ENCODE assay signal across 8 mouse cellular contexts in genomic region chr10:21251881-21252534, GRCm38 (mm10). TPM values are rescaled to one million over a fixed set of nuclear protein-coding genes. Genes with fewer than 3 reads are reported as not detected.
A peak's percentile ranks its signal among the peaks of the same experiment; 100 is the strongest.
DNase-seq lines count a peak whose midpoint lies in the region; ATAC-seq lines count a peak whose summit lies in the region.
"Had no signal": no experiment of that assay in that cellular context is flagged by ENCODE, and none has a peak within 500 bp of the region (broad histone marks: within the 10 kb centered on the region; RNA-seq: fewer than 3 reads in every experiment).

No protein-coding gene starts in this region.

- peak; percentile 58 for ATAC-seq in neutrophil, adult 5-6 weeks (ENCODE audit: extremely low read depth, insufficient number of reproducible peaks, low FRiP score, poor library complexity, severe bottlenecking)

- H3K36me3 ChIP-seq in forebrain, embryonic 10.5 days (replicated peaks) = no peaks in the 10 kb centered on the region
- H3K36me3 ChIP-seq: neural tube, embryonic 13.5 days had no signal

- no peak overlapping the region for H3K27ac ChIP-seq in forebrain, embryonic 10.5 days
- H3K27ac ChIP-seq: neural tube, embryonic 13.5 days had no signal

- DNase-seq in urinary bladder, postnatal 25 days (ENCODE audit: low spot score) = peak; percentile 3
- no peak for DNase-seq in urinary bladder, adult 2 months (ENCODE audit: low spot score)
- peak; percentile 67 for DNase-seq in adrenal gland, postnatal 25 days
- peak; percentile 16 for DNase-seq in layer of hippocampus, adult 11-12 months (ENCODE audit: low spot score)
- peak; percentile 88 for DNase-seq in thymus, postnatal 25 days
- no peak for DNase-seq in forebrain, embryonic 10.5 days (ENCODE audit: extremely low spot score, low spot score)

- no peak overlapping the region for H3K4me3 ChIP-seq in forebrain, embryonic 10.5 days
- H3K4me3 ChIP-seq: neural tube, embryonic 13.5 days had no signal

- WGBS in forebrain, embryonic 10.5 days = 64% methylated on average over 15 of the region's 15 CpGs

- H3K27me3 ChIP-seq in forebrain, embryonic 10.5 days (ENCODE audit: poor library complexity, severe bottlenecking) = no peaks in the 10 kb centered on the region
- H3K27me3 ChIP-seq: neural tube, embryonic 13.5 days had no signal

- H3K4me1 ChIP-seq in forebrain, embryonic 10.5 days = no peaks in the 10 kb centered on the region
- H3K4me1 ChIP-seq: neural tube, embryonic 13.5 days had no signal

- no peaks in the 10 kb centered on the region for H3K9me3 ChIP-seq in forebrain, embryonic 10.5 days
- H3K9me3 ChIP-seq: neural tube, embryonic 13.5 days had no signal

RNA-seq across cellular contexts. Expression of gene Hbs1l, which starts 43.8 kb away (rescaled TPM):
- 23.7 and 29.3 TPM in 2 replicates for polyA plus RNA-seq in urinary bladder, adult 2 months (2012; rRNA removed)
- total RNA-seq in adrenal gland, postnatal 25 days (2021) = 72.4 and 74.7 TPM in 2 replicates
- 83.7 and 86.6 TPM in 2 replicates for total RNA-seq in neutrophil, adult 5-6 weeks (2017)
- polyA plus RNA-seq in forebrain, embryonic 10.5 days (2016; fragmentation: Nextera tagmentation; extraction: Ambion mirVana) = 127 and 138 TPM in 2 replicates

Comparison
In these comparisons a context has a peak if more than half of its experiments do, and no peak if none do; other contexts are left out.
1. DNase-seq: peak in urinary bladder, postnatal 25 days (single experiment), adrenal gland, postnatal 25 days (single experiment), layer of hippocampus, adult 11-12 months (single experiment) and thymus, postnatal 25 days (single experiment); none in urinary bladder, adult 2 months (single experiment) and forebrain, embryonic 10.5 days (single experiment).